ENCODE assay signal across 24 mouse cellular contexts in the genomic region with DNA sequence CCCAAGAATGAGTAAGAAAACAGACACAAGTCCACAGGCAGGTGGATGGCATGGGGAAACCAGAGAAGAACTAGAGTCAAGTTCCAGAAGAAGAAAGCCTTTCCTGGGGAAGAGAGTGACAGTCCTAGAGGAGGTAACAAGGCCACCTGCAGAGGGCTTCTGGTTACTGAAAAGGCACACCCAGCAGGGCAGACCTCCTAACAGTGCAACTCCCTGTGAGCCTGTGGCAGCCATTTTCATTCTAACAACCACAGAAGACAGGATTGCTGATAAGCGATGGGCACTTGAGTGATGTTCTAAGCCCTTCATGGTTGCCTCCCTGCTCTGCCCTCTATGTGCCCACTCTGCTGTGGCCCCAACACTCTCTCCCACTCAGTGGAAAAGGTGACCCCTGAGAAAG. TPM values are rescaled to one million over a fixed set of nuclear protein-coding genes. Genes with fewer than 3 reads are reported as not detected.
"Had no signal": no experiment of that assay in that cellular context is flagged by ENCODE, and none has a peak within 500 bp of the region (broad histone marks: within the 10 kb centered on the region; RNA-seq: fewer than 3 reads in every experiment).

No protein-coding gene starts in this region.

- DNase-seq: kidney, postnatal 10 days; kidney, postnatal 4 days; liver, postnatal 0 days; lung, embryonic 14.5 days; right cerebral cortex, adult 18-20 months; right cerebral cortex, postnatal 14 days; right cerebral cortex, postnatal 4 days; thymus, adult 2 months; thymus, postnatal 14 days; thymus, postnatal 4 days had no signal

- H3K9ac ChIP-seq: kidney, embryonic 15.5 days; limb, embryonic 12.5 days; limb, embryonic 15.5 days; liver, embryonic 14.5 days; liver, postnatal 0 days; lung, embryonic 14.5 days; midbrain, embryonic 12.5 days; midbrain, embryonic 15.5 days; neural tube, embryonic 12.5 days; neural tube, embryonic 15.5 days had no signal

- H3K4me2 ChIP-seq: kidney, embryonic 15.5 days; limb, embryonic 12.5 days; limb, embryonic 15.5 days; liver, embryonic 11.5 days; lung, embryonic 14.5 days; midbrain, embryonic 12.5 days; midbrain, embryonic 15.5 days; neural tube, embryonic 12.5 days; neural tube, embryonic 15.5 days had no signal

- H3K4me3 ChIP-seq: kidney, embryonic 15.5 days; limb, embryonic 12.5 days; limb, embryonic 15.5 days; midbrain, embryonic 12.5 days; midbrain, embryonic 15.5 days; neural tube, embryonic 12.5 days; neural tube, embryonic 15.5 days had no signal

- H3K27me3 ChIP-seq: kidney, embryonic 15.5 days; limb, embryonic 12.5 days; limb, embryonic 15.5 days; midbrain, embryonic 12.5 days; midbrain, embryonic 15.5 days; neural tube, embryonic 12.5 days; neural tube, embryonic 15.5 days had no signal

- H3K27ac ChIP-seq: kidney, embryonic 15.5 days; limb, embryonic 12.5 days; limb, embryonic 15.5 days; liver, embryonic 14.5 days; macrophage; midbrain, embryonic 12.5 days; midbrain, embryonic 15.5 days; neural tube, embryonic 12.5 days; neural tube, embryonic 15.5 days; stomach, postnatal 0 days had no signal

- H3K36me3 ChIP-seq: kidney, embryonic 15.5 days; limb, embryonic 12.5 days; limb, embryonic 15.5 days; midbrain, embryonic 12.5 days; midbrain, embryonic 15.5 days; neural tube, embryonic 12.5 days; neural tube, embryonic 15.5 days had no signal

- H3K9me3 ChIP-seq: kidney, embryonic 15.5 days; limb, embryonic 12.5 days; limb, embryonic 15.5 days; midbrain, embryonic 12.5 days; midbrain, embryonic 15.5 days; neural tube, embryonic 12.5 days; neural tube, embryonic 15.5 days had no signal

- ATAC-seq: liver, postnatal 0 days; lung, postnatal 0 days; midbrain, embryonic 15.5 days had no signal

- H3K4me1 ChIP-seq: midbrain, embryonic 15.5 days had no signal

RNA-seq across cellular contexts. Expression of a gene that starts 54.2 kb away (rescaled TPM):
- total RNA-seq: megakaryocyte, adult 5-6 weeks had no signal
- polyA plus RNA-seq: kidney, embryonic 15.5 days; limb, embryonic 12.5 days; limb, embryonic 15.5 days; liver, embryonic 11.5 days; liver, postnatal 0 days; lung, embryonic 14.5 days; lung, postnatal 0 days; macrophage; midbrain, embryonic 12.5 days; midbrain, embryonic 15.5 days; neural tube, embryonic 12.5 days; neural tube, embryonic 15.5 days; stomach, embryonic 14.5 days; stomach, postnatal 0 days had no signal
